Mouse (Mus musculus): ENCODE data around the gene Stx12. TPM values are rescaled to one million over a fixed set of nuclear protein-coding genes. Genes with fewer than 3 reads are reported as not detected.

Stx12 gene
- polyA plus RNA-seq (2015; fragmentation: Illumina TruSeq; extraction: RNeasy Lipid Tissue Mini Kit (QIAGEN cat#74804); ENCODE audit: insufficient read depth, low replicate concordance) = 55.2 TPM

DNA sequence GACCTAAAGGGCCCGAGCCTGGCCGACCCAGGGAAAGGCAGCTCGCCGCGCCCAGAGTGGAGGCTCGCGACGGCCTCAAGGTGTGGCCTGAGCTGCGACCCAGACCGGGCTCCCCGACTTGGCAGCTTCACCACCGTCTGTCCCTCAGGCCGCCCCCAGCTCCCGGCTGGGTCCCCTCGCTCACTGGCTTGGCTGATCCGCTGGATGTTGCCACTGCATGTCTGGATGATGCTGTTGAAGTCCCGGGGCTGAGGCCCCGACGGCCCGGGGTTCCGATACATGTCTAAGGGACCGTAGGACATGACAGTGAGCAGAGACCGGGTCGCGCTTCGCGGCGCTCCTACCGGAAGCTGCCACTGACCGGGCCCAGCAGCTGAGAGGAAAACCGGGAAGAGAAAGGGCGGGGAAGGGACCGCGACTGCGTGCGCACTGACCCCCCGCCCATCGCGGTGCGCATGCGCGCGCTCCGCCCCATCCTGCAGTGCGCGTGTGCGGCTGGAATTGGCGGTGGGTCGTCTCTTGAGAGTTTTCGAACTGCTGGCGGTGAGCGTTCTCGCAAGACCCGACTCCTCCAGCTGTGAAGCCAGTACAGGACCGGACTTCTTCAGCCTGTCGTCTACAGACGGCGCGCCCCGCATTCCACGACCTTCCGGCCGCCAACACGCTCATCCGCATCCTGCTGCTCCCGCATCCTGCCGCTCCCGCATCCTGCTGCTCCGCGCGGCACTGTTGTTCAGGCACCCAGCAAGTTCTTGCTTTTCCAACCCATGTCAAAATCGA lies at the start of gene Stx12:
Gene Stx12, minus strand, starts transcription at position 446 of the 780 bp plus-strand sequence.

GRCm38 (mm10) chr4:132922558-132923008 lies 38.3 kb upstream of the Stx12 start, which contains the start of gene Fam76a:
Fam76a (minus strand) TSS chr4:132922558.

DNA sequence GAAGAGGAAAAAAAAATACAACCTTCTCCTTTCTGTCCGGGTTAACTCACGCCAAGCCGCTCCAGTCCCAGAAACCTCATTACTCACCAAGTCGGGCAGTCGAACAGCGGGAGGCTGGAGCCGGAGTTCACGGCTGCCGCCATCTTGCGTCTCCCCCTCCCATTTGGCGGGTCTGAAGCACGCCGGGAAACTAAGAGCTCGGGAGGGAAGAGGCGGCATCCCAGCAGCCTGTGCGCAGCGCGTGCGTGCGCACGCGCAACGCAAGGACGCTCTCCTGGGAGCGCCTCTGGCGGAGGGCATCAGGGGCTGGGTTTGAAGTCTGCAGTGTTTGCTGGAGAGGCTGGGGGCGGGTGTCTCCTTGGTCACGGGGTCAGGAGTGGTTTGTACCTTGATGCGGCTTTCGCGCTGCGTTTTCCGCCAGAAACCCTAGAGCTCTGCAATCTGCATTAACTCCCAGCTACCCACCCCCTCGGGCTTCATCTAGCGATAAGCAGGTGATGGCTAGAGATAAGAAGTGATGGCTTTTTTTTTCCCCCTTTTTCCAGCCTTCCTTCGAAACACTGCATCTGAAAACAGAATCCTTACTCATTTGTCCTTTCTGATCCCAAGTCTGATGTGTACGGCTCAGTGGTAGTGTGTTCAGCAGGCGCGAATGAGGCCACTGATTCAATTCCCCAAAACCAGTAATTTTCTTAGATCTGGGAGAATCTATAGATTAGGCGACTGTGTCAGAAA lies 41.2 kb downstream of the Stx12 start, which contains the start of gene Ppp1r8:
Gene Ppp1r8, minus strand, starts transcription at position 200 of the 735 bp plus-strand sequence.

Other genes starting within 250 kb of the Stx12 start
- 47.3 TPM for gene Eya3, start 245.5 kb downstream of the Stx12 start, polyA plus RNA-seq (2015; fragmentation: Illumina TruSeq; extraction: RNeasy Lipid Tissue Mini Kit (QIAGEN cat#74804); ENCODE audit: insufficient read depth, low replicate concordance)
- 2.7 TPM for gene Xkr8, start 152.0 kb downstream of the Stx12 start, polyA plus RNA-seq (2015; fragmentation: Illumina TruSeq; extraction: RNeasy Lipid Tissue Mini Kit (QIAGEN cat#74804); ENCODE audit: insufficient read depth, low replicate concordance)
- 1.1 TPM for gene Smpdl3b, start 127.3 kb downstream of the Stx12 start, polyA plus RNA-seq (2015; fragmentation: Illumina TruSeq; extraction: RNeasy Lipid Tissue Mini Kit (QIAGEN cat#74804); ENCODE audit: insufficient read depth, low replicate concordance)
- 24.6 TPM for gene Rpa2, start 116.2 kb downstream of the Stx12 start, polyA plus RNA-seq (2015; fragmentation: Illumina TruSeq; extraction: RNeasy Lipid Tissue Mini Kit (QIAGEN cat#74804); ENCODE audit: insufficient read depth, low replicate concordance)
- gene Themis2, start 88.1 kb downstream of the Stx12 start, polyA plus RNA-seq (2015; fragmentation: Illumina TruSeq; extraction: RNeasy Lipid Tissue Mini Kit (QIAGEN cat#74804); ENCODE audit: insufficient read depth, low replicate concordance) = 85.3 TPM
- gene Ppp1r8, start 41.3 kb downstream of the Stx12 start, polyA plus RNA-seq (2015; fragmentation: Illumina TruSeq; extraction: RNeasy Lipid Tissue Mini Kit (QIAGEN cat#74804); ENCODE audit: insufficient read depth, low replicate concordance) = 47.1 TPM
- 28.6 TPM for gene Fam76a, start 38.0 kb upstream of the Stx12 start, polyA plus RNA-seq (2015; fragmentation: Illumina TruSeq; extraction: RNeasy Lipid Tissue Mini Kit (QIAGEN cat#74804); ENCODE audit: insufficient read depth, low replicate concordance)
- 59.3 TPM for gene Fgr, start 89.6 kb upstream of the Stx12 start, polyA plus RNA-seq (2015; fragmentation: Illumina TruSeq; extraction: RNeasy Lipid Tissue Mini Kit (QIAGEN cat#74804); ENCODE audit: insufficient read depth, low replicate concordance)
- 5.2 TPM for gene Ahdc1, start 126.8 kb upstream of the Stx12 start, polyA plus RNA-seq (2015; fragmentation: Illumina TruSeq; extraction: RNeasy Lipid Tissue Mini Kit (QIAGEN cat#74804); ENCODE audit: insufficient read depth, low replicate concordance)
- gene Wasf2, start 246.0 kb upstream of the Stx12 start, polyA plus RNA-seq (2015; fragmentation: Illumina TruSeq; extraction: RNeasy Lipid Tissue Mini Kit (QIAGEN cat#74804); ENCODE audit: insufficient read depth, low replicate concordance) = 94.9 TPM